Mouse (Mus musculus) heart, adult 9 months (tissue): ENCODE results near the gene Gm10392.
"Not testable (repeated sequence)": the region's sequence is repeated elsewhere in the genome, so short reads cannot be mapped to it uniquely, and the experiment has no call there.

Source experiments
- DNase-seq, 2 experiments: peaks; one replicate each; pipeline ENCODE4 v3.0.0; 2022; ENCODE audit warnings: low spot score in 2 of 2

Gene Gm10392

GRCm38 (mm10) chr11:77519043-77519442, at the start of gene Gm10392:
Gene Gm10392 (minus strand): TSS chr11:77519198.
- DNase-seq, result peak in 1 of 2 experiments; percentile 63

GRCm38 (mm10) chr11:77545261-77545660, 26.3 kb upstream of the Gm10392 start:
- DNase-seq, result no peak

GRCm38 (mm10) chr11:77532202-77532846, 13.3 kb upstream of the Gm10392 start:
- DNase-seq, result no peak

GRCm38 (mm10) chr11:77530862-77531261, 11.9 kb upstream of the Gm10392 start:
- no peak for DNase-seq

GRCm38 (mm10) chr11:77529644-77530043, 10.6 kb upstream of the Gm10392 start:
- no peak for DNase-seq

- DNase-seq, result not testable (repeated sequence)
Observed at GRCm38 (mm10) chr11:77528420-77528819, 9.4 kb upstream of the Gm10392 start.

GRCm38 (mm10) chr11:77525804-77526486, 6.9 kb upstream of the Gm10392 start:
- DNase-seq, result no peak

- DNase-seq, result peak in 1 of 2 experiments; percentile 35
Observed at GRCm38 (mm10) chr11:77520601-77521529, 1.9 kb upstream of the Gm10392 start.

- DNase-seq, result no peak
Observed at GRCm38 (mm10) chr11:77518051-77518798, 773 bp downstream of the Gm10392 start.

- DNase-seq, result no peak
Observed at GRCm38 (mm10) chr11:77516553-77517425, 2.2 kb downstream of the Gm10392 start.

- DNase-seq, result peak in 1 of 2 experiments; percentile 33
Observed at GRCm38 (mm10) chr11:77515637-77516552, 3.1 kb downstream of the Gm10392 start, which contains the start of gene Trp53i13. Gene Trp53i13 (minus strand): TSS chr11:77515980.

GRCm38 (mm10) chr11:77514832-77515636, 4.0 kb downstream of the Gm10392 start, which contains the start of gene Abhd15:
Gene Abhd15 (plus strand): TSS chr11:77515121.
- peak; percentile 84 for DNase-seq

- DNase-seq, result peak in 1 of 2 experiments; percentile 42
Observed at GRCm38 (mm10) chr11:77514281-77514831, 4.6 kb downstream of the Gm10392 start.

- DNase-seq, result no peak
Observed at GRCm38 (mm10) chr11:77513811-77514170, 5.2 kb downstream of the Gm10392 start.

- DNase-seq, result peak; percentile 88
Observed at GRCm38 (mm10) chr11:77512891-77513810, 5.8 kb downstream of the Gm10392 start.

- DNase-seq, result no peak
Observed at GRCm38 (mm10) chr11:77511336-77511735, 7.7 kb downstream of the Gm10392 start.
